Mouse (Mus musculus): ENCODE data around the gene Astn2. TPM values are rescaled to one million over a fixed set of nuclear protein-coding genes. Genes with fewer than 3 reads are reported as not detected.

The Astn2 gene
- polyA plus RNA-seq (2012; ENCODE audit: insufficient read depth, low replicate concordance): not detected in 2 replicates

DNA sequence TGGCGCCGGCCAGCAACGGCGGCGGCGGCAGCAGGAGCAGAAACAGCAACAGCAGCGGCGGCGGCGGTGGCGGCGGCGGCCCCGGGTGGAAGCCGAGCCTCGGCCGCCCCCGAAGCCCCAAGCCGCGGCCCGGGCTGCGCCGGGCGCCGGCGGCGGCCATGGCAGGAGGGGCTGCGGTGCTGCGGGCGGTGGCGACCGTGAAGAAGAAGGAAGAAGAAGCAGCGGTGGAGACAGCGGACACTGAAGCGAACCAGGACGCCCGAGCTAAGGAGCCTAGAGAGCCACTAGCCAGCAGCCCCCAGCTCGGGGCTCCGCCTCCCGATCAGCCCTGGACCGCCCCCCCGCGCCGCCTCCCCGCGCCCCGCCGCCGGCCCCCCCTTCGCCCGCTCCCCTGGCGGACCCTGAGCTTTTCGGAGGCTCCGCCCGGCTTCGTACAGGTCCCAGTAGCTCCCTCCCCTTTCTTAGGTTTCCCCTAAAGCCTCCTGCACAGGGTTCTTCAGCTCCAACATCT lies at the start of gene Astn2:
TSS of gene Astn2 (minus strand) at position 411 of the 511 bp plus-strand sequence.
- Histone ChIP-seq H3K9me3 (no peaks in the 10 kb centered on the region), H3K4me3 (replicated peaks) (peak within 1 kb of the TSS; percentile 51), H3K4me1 (no peaks in the 10 kb centered on the region), H3K36me3 (replicated peaks; ENCODE audit: low read length) (no peaks in the 10 kb centered on the region), H3K27me3 (replicated peaks) (peaks cover 42% of the 10 kb centered on the region)
- no peak for TF ChIP-seq GATA1 (IDR thresholded peaks at IDR 0.05; ENCODE audit: borderline replicate concordance, low read length)
- no peak for TF ChIP-seq FLI1 (IDR thresholded peaks at IDR 0.05; ENCODE audit: low read length)

DNA sequence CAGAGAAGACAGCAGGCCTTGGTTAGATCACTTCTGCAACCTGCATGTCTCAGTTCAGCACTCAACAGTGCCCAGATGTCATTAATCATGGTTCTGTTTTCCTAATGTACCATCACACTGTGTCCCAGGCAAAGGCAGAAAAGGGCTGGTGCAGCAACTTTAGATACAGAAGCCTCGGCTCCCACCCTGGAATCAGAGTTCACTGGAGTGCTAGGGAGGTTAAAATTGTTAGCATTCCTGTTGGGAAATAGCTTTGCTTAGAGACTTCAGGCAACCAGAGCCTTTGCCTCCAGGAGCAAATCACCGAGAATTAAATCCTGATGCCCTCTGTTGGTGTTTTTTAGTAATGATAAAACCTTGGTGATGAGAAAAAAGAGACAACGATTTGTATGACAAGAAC lies 45.7 kb upstream of the Astn2 start:
- H3K9me3 ChIP-seq: no peaks in the 10 kb centered on the region
- H3K4me3 ChIP-seq (replicated peaks): no peak overlapping the region
- no peaks in the 10 kb centered on the region for H3K4me1 ChIP-seq
- no peak for TF ChIP-seq GATA1 (IDR thresholded peaks at IDR 0.05; ENCODE audit: borderline replicate concordance, low read length)
- TF ChIP-seq FLI1 (IDR thresholded peaks at IDR 0.05; ENCODE audit: low read length): no peak
- H3K27me3 ChIP-seq (replicated peaks): no peaks in the 10 kb centered on the region
- no peaks in the 10 kb centered on the region for H3K36me3 ChIP-seq (replicated peaks; ENCODE audit: low read length)

DNA sequence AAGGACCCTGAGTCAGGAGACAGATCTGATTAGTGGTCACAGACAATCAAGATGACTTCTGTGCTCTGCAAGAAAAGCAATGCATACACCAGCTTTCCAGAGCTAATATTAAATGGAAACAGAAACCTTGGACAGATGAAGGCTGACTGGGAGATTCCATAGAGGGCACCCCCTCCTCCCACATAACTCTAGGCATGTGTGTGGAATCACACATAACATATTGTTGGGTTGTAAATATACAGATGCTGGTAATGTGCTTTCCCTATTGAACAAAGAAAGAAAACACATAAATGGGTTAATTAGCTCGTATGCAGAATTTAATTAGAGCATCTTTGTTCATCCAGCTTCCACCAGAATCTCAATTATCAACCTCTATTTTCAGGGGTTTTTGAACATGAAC lies 26.8 kb upstream of the Astn2 start:
- Histone ChIP-seq H3K27me3 (replicated peaks) (no peaks in the 10 kb centered on the region), H3K4me1 (no peaks in the 10 kb centered on the region), H3K4me3 (replicated peaks) (no peak overlapping the region), H3K9me3 (no peaks in the 10 kb centered on the region), H3K36me3 (replicated peaks; ENCODE audit: low read length) (no peaks in the 10 kb centered on the region)
- no peak for TF ChIP-seq FLI1 (IDR thresholded peaks at IDR 0.05; ENCODE audit: low read length)
- TF ChIP-seq GATA1 (IDR thresholded peaks at IDR 0.05; ENCODE audit: borderline replicate concordance, low read length): no peak

DNA sequence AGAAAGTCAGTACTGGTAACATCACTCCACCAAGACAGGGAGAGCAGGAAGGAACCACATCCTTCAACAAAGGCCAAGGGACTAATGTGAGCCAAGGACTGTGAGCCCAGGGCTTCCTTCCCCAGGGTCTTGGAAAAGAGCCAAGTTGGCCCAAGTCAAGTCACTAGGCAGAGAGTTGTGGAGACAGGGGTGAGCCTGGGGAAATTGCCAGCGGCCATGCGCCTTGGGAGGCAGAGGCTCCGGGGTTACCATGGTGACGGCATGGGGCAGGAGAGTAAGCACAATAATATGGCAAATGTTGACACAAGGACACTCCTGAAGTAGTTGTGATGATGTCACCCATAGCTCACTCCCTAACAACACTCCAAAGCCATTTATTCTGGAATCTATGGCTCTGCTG lies 21.4 kb upstream of the Astn2 start:
- peaks cover 3% of the 10 kb centered on the region; the same call in 1 of the 2 replicates for H3K9me3 ChIP-seq
- TF ChIP-seq GATA1 (IDR thresholded peaks at IDR 0.05; ENCODE audit: borderline replicate concordance, low read length) (no peak), FLI1 (IDR thresholded peaks at IDR 0.05; ENCODE audit: low read length) (no peak)
- no peaks in the 10 kb centered on the region for H3K4me1 ChIP-seq
- H3K4me3 ChIP-seq (replicated peaks): no peak overlapping the region
- no peaks in the 10 kb centered on the region for H3K27me3 ChIP-seq (replicated peaks)
- no peaks in the 10 kb centered on the region for H3K36me3 ChIP-seq (replicated peaks; ENCODE audit: low read length)

DNA sequence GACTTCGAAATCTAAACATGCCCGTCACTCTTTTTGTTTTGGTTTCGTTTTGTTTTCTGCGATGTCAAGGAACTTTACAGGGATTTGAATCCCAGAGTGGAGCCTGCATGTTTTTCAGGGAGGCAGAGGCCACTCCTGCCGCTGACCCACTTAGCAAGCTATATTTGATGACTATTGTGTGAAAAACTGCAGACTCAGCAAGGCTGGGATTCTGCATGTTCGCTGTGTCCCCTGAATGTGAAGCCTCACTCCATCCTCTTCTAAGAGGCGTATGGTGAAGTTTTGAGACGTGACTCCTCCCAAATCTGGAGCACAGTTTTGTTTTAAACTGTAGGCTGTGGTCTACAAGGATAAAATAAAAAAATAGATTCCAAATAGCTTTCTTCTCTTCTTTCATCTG lies 10.4 kb upstream of the Astn2 start:
- TF ChIP-seq GATA1 (IDR thresholded peaks at IDR 0.05; ENCODE audit: borderline replicate concordance, low read length) (no peak), FLI1 (IDR thresholded peaks at IDR 0.05; ENCODE audit: low read length) (no peak)
- no peaks in the 10 kb centered on the region for H3K4me1 ChIP-seq
- no peak overlapping the region for H3K4me3 ChIP-seq (replicated peaks)
- H3K27me3 ChIP-seq (replicated peaks): no peaks in the 10 kb centered on the region
- no peaks in the 10 kb centered on the region for H3K9me3 ChIP-seq
- no peaks in the 10 kb centered on the region for H3K36me3 ChIP-seq (replicated peaks; ENCODE audit: low read length)

DNA sequence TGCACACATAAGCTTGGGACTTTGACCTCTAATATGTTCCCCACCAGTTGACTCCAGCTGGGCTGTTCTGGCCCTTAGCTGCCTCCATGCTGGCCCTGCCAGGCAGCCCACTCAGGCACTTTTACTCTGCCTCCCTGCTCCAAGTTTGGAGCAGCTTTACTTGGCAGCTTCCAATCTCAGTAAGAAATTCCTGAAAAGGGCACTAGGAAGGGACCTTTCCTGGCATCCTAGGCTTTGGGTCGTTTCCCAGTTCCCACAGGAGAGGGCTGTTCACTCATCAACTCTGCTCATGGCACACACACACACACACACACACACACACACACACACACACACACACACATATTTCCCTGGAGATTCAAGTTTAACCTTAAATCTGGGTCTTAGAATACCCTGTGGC lies 675 bp upstream of the Astn2 start:
- TF ChIP-seq GATA1 (IDR thresholded peaks at IDR 0.05; ENCODE audit: borderline replicate concordance, low read length): no peak
- TF ChIP-seq FLI1 (IDR thresholded peaks at IDR 0.05; ENCODE audit: low read length): no peak
- H3K9me3 ChIP-seq: no peaks in the 10 kb centered on the region
- peaks cover 42% of the 10 kb centered on the region for H3K27me3 ChIP-seq (replicated peaks)
- no peaks in the 10 kb centered on the region for H3K4me1 ChIP-seq
- H3K4me3 ChIP-seq (replicated peaks): no peak overlapping the region
- H3K36me3 ChIP-seq (replicated peaks; ENCODE audit: low read length): no peaks in the 10 kb centered on the region

DNA sequence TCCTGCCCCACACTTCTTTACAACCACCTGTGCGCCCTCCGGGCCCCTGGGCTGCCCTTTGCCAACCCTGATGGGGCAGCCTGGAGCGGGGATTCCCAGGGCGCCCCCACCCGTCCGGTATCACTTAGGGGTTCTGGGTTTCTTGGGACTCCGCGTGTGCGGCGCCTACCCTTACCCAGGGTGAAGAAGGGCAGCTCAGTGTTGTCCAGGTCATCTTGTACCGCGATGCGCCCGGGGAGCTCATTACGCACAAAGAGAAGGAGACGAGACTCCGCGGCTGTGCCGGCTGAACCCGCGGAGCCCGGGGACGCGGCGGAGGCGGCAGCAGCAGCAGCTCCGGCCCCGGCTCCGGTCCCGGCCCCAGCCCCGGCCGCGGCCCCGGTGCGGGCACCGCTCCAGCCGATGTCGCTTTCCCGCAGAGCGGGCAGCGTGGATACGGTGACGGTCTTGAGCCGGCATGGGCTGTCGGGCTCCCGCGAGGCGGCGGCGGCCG lies 657 bp downstream of the Astn2 start:
- Histone ChIP-seq H3K4me3 (replicated peaks) (peak overlapping the region; percentile 51), H3K4me1 (no peaks in the 10 kb centered on the region), H3K36me3 (replicated peaks; ENCODE audit: low read length) (no peaks in the 10 kb centered on the region), H3K9me3 (no peaks in the 10 kb centered on the region), H3K27me3 (replicated peaks) (peaks cover 42% of the 10 kb centered on the region)
- TF ChIP-seq GATA1 (IDR thresholded peaks at IDR 0.05; ENCODE audit: borderline replicate concordance, low read length): no peak
- no peak for TF ChIP-seq FLI1 (IDR thresholded peaks at IDR 0.05; ENCODE audit: low read length)

DNA sequence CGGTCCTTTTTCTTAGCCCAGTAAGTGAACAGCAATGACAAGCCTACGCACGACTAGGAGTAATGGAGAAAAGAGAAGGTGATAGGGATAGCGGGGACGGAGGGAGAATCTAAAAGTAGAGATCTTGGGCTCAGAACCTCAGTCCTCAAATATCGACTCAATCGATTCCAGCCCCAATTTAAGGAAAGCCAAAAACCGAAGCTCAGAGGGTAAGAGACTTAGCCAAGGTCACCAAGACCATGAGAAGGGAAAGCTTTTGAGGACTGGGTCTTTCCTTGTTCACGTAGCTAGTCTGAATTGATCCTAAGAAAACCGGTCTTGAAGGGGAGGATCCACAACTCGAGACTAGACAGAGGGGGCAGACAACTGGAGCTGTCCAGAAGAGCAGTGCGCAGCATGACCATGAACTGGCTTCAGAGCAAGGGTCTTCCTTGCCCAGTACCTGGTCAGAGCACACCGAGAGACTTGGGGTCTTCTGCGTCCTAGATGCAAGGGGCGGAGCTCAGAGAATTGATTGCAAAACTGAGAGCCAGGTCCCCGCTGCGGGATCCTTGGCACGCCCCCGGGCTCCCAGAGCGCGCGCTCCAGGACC lies 1.2 kb downstream of the Astn2 start:
- Histone ChIP-seq H3K9me3 (no peaks in the 10 kb centered on the region), H3K36me3 (replicated peaks; ENCODE audit: low read length) (no peaks in the 10 kb centered on the region), H3K4me1 (no peaks in the 10 kb centered on the region), H3K4me3 (replicated peaks) (no peak overlapping the region), H3K27me3 (replicated peaks) (peaks cover 42% of the 10 kb centered on the region)
- TF ChIP-seq FLI1 (IDR thresholded peaks at IDR 0.05; ENCODE audit: low read length): no peak
- no peak for TF ChIP-seq GATA1 (IDR thresholded peaks at IDR 0.05; ENCODE audit: borderline replicate concordance, low read length)

DNA sequence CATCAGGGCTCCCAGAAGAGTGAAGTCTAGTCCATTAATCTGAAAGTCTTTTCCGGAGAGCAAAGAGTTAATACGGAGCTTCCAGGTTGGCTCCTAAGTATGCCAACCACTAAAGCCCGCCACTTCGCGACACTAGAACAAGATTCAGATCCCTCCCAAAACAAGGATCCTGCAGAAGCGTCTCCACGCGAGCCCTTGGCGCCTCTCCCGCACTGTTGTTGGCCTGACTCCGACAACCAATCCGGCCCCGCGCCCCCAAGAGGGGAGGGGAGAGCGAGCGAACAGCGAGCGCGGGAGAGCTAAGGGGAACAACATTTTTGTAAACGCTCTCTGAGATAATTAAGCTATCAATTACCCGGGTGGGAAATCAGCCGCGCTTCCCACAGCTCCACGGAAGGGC lies 1.8 kb downstream of the Astn2 start:
- Histone ChIP-seq H3K4me1 (no peaks in the 10 kb centered on the region), H3K4me3 (replicated peaks) (no peak overlapping the region), H3K36me3 (replicated peaks; ENCODE audit: low read length) (no peaks in the 10 kb centered on the region), H3K27me3 (replicated peaks) (peaks cover 42% of the 10 kb centered on the region), H3K9me3 (no peaks in the 10 kb centered on the region)
- TF ChIP-seq GATA1 (IDR thresholded peaks at IDR 0.05; ENCODE audit: borderline replicate concordance, low read length): no peak
- no peak for TF ChIP-seq FLI1 (IDR thresholded peaks at IDR 0.05; ENCODE audit: low read length)

DNA sequence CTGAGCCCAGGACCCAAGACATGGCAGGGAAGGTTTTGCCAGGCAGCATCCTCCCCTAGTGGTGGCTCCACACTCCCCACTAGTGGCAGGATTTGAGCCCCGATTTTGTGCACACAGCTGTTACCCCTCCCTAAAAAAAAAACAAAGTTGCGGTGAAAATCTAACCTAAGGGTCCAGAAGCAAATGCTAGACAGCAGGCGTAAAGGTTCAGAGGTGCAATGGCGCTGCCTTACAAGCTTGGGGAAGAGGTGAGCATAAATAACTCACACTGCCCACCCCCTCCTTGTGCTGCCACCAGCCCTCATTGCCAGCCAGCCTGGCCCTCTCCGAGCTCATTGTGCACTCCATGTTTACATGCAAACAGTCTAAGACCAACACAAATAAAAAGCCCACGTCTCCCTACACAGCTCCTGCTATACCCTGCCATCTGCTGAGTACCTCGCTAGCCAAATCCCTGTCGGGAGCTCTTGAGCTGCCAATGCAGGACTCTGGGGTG lies 3.2 kb downstream of the Astn2 start:
- Histone ChIP-seq H3K4me1 (no peaks in the 10 kb centered on the region), H3K27me3 (replicated peaks) (peaks cover 42% of the 10 kb centered on the region), H3K36me3 (replicated peaks; ENCODE audit: low read length) (no peaks in the 10 kb centered on the region), H3K9me3 (no peaks in the 10 kb centered on the region), H3K4me3 (replicated peaks) (no peak overlapping the region)
- TF ChIP-seq GATA1 (IDR thresholded peaks at IDR 0.05; ENCODE audit: borderline replicate concordance, low read length) (no peak), FLI1 (IDR thresholded peaks at IDR 0.05; ENCODE audit: low read length) (no peak)
